ENCODE assay signal across 8 mouse cellular contexts in genomic region chr10:34297980-34298753, GRCm38 (mm10). TPM values are rescaled to one million over a fixed set of nuclear protein-coding genes. Genes with fewer than 3 reads are reported as not detected.
DNase-seq lines count a peak whose midpoint lies in the region; ATAC-seq and TF ChIP-seq lines count a peak whose summit lies in the region.

No protein-coding gene starts in this region.

- peaks cover 2% of the 10 kb centered on the region; the same call in 1 of the 2 replicates for H3K36me3 ChIP-seq in testis, adult 2 months (ENCODE audit: control insufficient read depth, insufficient read depth, low read length)
- no peaks in the 10 kb centered on the region for H3K36me3 ChIP-seq in heart, embryonic 13.5 days
- H3K36me3 ChIP-seq in liver, embryonic 11.5 days (ENCODE audit: control insufficient read depth, insufficient read depth, low read length): no peaks in the 10 kb centered on the region
- H3K36me3 ChIP-seq in stomach, embryonic 15.5 days: no peaks in the 10 kb centered on the region

- WGBS in heart, embryonic 13.5 days: 44% methylated on average over 25 of the region's 25 CpGs
- 47% methylated on average over 25 of the region's 25 CpGs for WGBS in liver, embryonic 11.5 days
- 43% methylated on average over 25 of the region's 25 CpGs for WGBS in stomach, embryonic 15.5 days

- H3K9me3 ChIP-seq in heart, embryonic 13.5 days: no peaks in the 10 kb centered on the region
- no peaks in the 10 kb centered on the region for H3K9me3 ChIP-seq in liver, embryonic 11.5 days (ENCODE audit: control insufficient read depth, low read length)
- no peaks in the 10 kb centered on the region for H3K9me3 ChIP-seq in stomach, embryonic 15.5 days

- DNase-seq in adrenal gland, adult 2 months: peak; percentile 40
- no peak for DNase-seq in adrenal gland, postnatal 4 days (ENCODE audit: low spot score in 2 of 2)
- DNase-seq in testis, postnatal 14 days (ENCODE audit: low spot score): no peak
- no peak for DNase-seq in liver, embryonic 11.5 days (ENCODE audit: low spot score)
- DNase-seq in urinary bladder, postnatal 10 days (ENCODE audit: low spot score): no peak

- no peaks in the 10 kb centered on the region; the same call in 1 of the 2 replicates for H3K4me1 ChIP-seq in testis, adult 2 months (ENCODE audit: control insufficient read depth, insufficient read depth, low read length)
- H3K4me1 ChIP-seq in heart, embryonic 13.5 days: peaks cover 51% of the 10 kb centered on the region
- H3K4me1 ChIP-seq in liver, embryonic 11.5 days (replicated peaks; ENCODE audit: control insufficient read depth, insufficient read depth, low read length): peaks cover 7% of the 10 kb centered on the region
- peaks cover 23% of the 10 kb centered on the region; the same call in 1 of the 2 replicates for H3K4me1 ChIP-seq in stomach, embryonic 15.5 days

- TF ChIP-seq CTCF in testis, adult 2 months (IDR thresholded peaks at IDR 0.05; ENCODE audit: control insufficient read depth, insufficient read depth, insufficient replicate concordance, low read depth, low read length): no peak

- H3K9ac ChIP-seq in heart, embryonic 13.5 days: peak overlapping the region; percentile 89
- H3K9ac ChIP-seq in liver, embryonic 11.5 days (ENCODE audit: low read depth, low read length): 0 out of 2 replicates have a peak overlapping the region, but pooled peaks have one; percentile 1
- peak overlapping the region; percentile 54; the same call in 1 of the 2 replicates for H3K9ac ChIP-seq in stomach, embryonic 15.5 days

- no peaks in the 10 kb centered on the region for H3K27me3 ChIP-seq in testis, adult 2 months (ENCODE audit: control insufficient read depth, insufficient read depth, low read length)
- H3K27me3 ChIP-seq in heart, embryonic 13.5 days (replicated peaks): no peaks in the 10 kb centered on the region
- no peaks in the 10 kb centered on the region for H3K27me3 ChIP-seq in liver, embryonic 11.5 days (replicated peaks; ENCODE audit: control insufficient read depth, insufficient read depth, low read length)
- no peaks in the 10 kb centered on the region for H3K27me3 ChIP-seq in stomach, embryonic 15.5 days (replicated peaks)

- 0 out of 2 replicates have a peak overlapping the region, but pooled peaks have one; percentile 64 for H3K27ac ChIP-seq in testis, adult 2 months (ENCODE audit: control insufficient read depth, insufficient read depth, low read depth, low read length)
- H3K27ac ChIP-seq in heart, embryonic 13.5 days (replicated peaks): peak overlapping the region; percentile 65; the same call in 1 of the 2 replicates
- H3K27ac ChIP-seq in liver, embryonic 11.5 days (ENCODE audit: low read depth, low read length): no peak overlapping the region
- H3K27ac ChIP-seq in stomach, embryonic 15.5 days: peak overlapping the region; percentile 73

- H3K4me3 ChIP-seq in testis, adult 2 months (ENCODE audit: control insufficient read depth, low read depth, low read length): peak overlapping the region; percentile 95
- H3K4me3 ChIP-seq in heart, embryonic 13.5 days: peak overlapping the region; percentile 77
- peak overlapping the region; percentile 63 for H3K4me3 ChIP-seq in liver, embryonic 11.5 days (ENCODE audit: low read depth, low read length)
- peak overlapping the region; percentile 73 for H3K4me3 ChIP-seq in stomach, embryonic 15.5 days (replicated peaks)

- peak overlapping the region; percentile 97 for H3K4me2 ChIP-seq in heart, embryonic 13.5 days
- peak overlapping the region; percentile 90 for H3K4me2 ChIP-seq in liver, embryonic 11.5 days
- H3K4me2 ChIP-seq in stomach, embryonic 15.5 days: peak overlapping the region; percentile 96

- no peak for ATAC-seq in heart, embryonic 13.5 days (ENCODE audit: extremely low read depth, insufficient number of reproducible peaks, low FRiP score, low TSS enrichment)
- 0 out of 2 replicates have a peak, but pooled peaks have one; percentile 1 for ATAC-seq in liver, embryonic 11.5 days (replicated peaks; ENCODE audit: low FRiP score)
- no peak for ATAC-seq in stomach, embryonic 15.5 days (ENCODE audit: insufficient read depth, low FRiP score, low read depth)

- no peak for TF ChIP-seq POLR2A in testis, adult 2 months (IDR thresholded peaks at IDR 0.05; ENCODE audit: control insufficient read depth, low read depth, low read length)

RNA-seq across cellular contexts. Expression of gene Tspyl4, which starts 0.9 kb away (rescaled TPM):
- 10 to 100 TPM; 14.9 to 23.0 TPM for total RNA-seq in adrenal gland, adult 2 months (2021)
- polyA plus RNA-seq in adrenal gland, adult 2 months (2012; rRNA removed): 3.2 and 3.9 TPM in 2 replicates
- 10 to 100 TPM; 24.7 to 29.1 TPM for total RNA-seq in adrenal gland, postnatal 4 days (2021)
- 7.9 and 9.3 TPM in 2 replicates for polyA plus RNA-seq in testis, adult 2 months (2012; rRNA removed)
- 16.9 and 19.7 TPM in 2 replicates for polyA plus RNA-seq in heart, embryonic 13.5 days (2015; fragmentation: Nextera tagmentation; extraction: Ambion mirVana)
- polyA plus RNA-seq in liver, embryonic 11.5 days (2014; fragmentation: Nextera tagmentation; extraction: Ambion mirVana): 1.5 and 2.2 TPM in 2 replicates
- polyA plus RNA-seq in stomach, embryonic 15.5 days (2015; fragmentation: Nextera tagmentation; extraction: Ambion mirVana): 14.7 and 15.9 TPM in 2 replicates

RNA-seq across cellular contexts. Expression of gene Tspyl1, which starts 16.2 kb away (rescaled TPM):
- 10 to 100 TPM; 54.1 to 69.5 TPM for total RNA-seq in adrenal gland, adult 2 months (2021)
- polyA plus RNA-seq in adrenal gland, adult 2 months (2012; rRNA removed): 32.5 and 33.7 TPM in 2 replicates
- total RNA-seq in adrenal gland, postnatal 4 days (2021): 10 to 100 TPM; 61.4 to 65.3 TPM
- polyA plus RNA-seq in testis, adult 2 months (2012; rRNA removed): 6.1 and 7.2 TPM in 2 replicates
- 67.7 and 71.6 TPM in 2 replicates for polyA plus RNA-seq in heart, embryonic 13.5 days (2015; fragmentation: Nextera tagmentation; extraction: Ambion mirVana)
- 36.5 and 39.0 TPM in 2 replicates for polyA plus RNA-seq in liver, embryonic 11.5 days (2014; fragmentation: Nextera tagmentation; extraction: Ambion mirVana)
- 64.9 and 69.7 TPM in 2 replicates for polyA plus RNA-seq in stomach, embryonic 15.5 days (2015; fragmentation: Nextera tagmentation; extraction: Ambion mirVana)

Comparison
In these comparisons a context has a peak if more than half of its experiments do, and no peak if none do; other contexts are left out.
1. H3K9ac ChIP-seq: peak in every context shown above with its lines; median percentile 89 in heart, embryonic 13.5 days; 54 in stomach, embryonic 15.5 days; 1 in liver, embryonic 11.5 days.